Mouse (Mus musculus) liver, embryonic 14.5 days (tissue): ENCODE measurements around the gene Csnk1g1.

ENCODE experiments used
- CTCF ChIP-seq: IDR thresholded peaks from 2 replicates; pipeline ENCODE4 v1.5.1; 2016; ENCODE audit warnings: antibody characterized with exemption, low read depth, control low read depth
- EP300 ChIP-seq: IDR thresholded peaks from 2 replicates; pipeline ENCODE4 v1.6.1; 2016; ENCODE audit warnings: antibody characterized with exemption, low read depth

GRCm38 (mm10) chr9:65917015-65917414 is 8.3 kb downstream of the Csnk1g1 start:
- TF ChIP-seq CTCF (no peak), EP300 (peak; percentile 40; the same call in 1 of the 2 replicates)
